Mouse (Mus musculus): Measurements from ENCODE around the gene Tgds.

DNA sequence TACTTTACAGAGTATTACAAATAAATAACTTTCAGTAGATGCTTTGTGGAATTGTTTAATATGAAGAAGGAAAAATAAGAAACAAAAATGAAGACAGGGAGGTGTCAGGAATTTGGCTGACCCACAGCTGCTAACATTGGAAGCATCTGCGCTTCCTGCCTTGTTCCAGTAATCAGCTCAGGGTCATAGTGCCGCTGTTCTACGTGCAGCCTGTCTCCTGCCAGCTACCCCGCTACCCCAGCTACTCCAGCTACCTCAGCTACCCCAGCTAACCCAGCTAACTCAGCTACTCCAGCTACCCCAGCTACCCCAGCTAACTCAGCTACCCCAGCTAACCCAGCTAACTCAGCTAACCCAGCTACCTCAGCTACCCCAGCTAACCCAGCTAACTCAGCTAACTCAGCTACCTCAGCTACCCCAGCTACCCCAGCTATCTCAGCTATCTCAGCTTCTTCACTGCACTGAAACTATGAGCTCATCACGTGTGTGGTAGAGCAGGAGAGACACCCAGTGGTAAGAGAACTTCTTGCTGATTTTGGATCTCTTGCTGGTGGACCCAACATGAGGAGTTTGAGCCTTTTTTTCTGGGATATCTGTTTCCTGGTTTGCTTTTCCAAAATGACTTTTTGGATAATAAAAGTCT, 19.2 kb upstream of the Tgds start:
- TF ChIP-seq CTCF (IDR thresholded peaks at IDR 0.05) (peak; percentile 72), EP300 (IDR thresholded peaks at IDR 0.05) (no peak)

Data from lung, postnatal 0 days (tissue).